8 mouse cellular contexts compared by ENCODE assay signal in genomic region chr6:97205439-97205885, GRCm38 (mm10). TPM values are rescaled to one million over a fixed set of nuclear protein-coding genes. Genes with fewer than 3 reads are reported as not detected.
DNase-seq lines count a peak whose midpoint lies in the region; ATAC-seq lines count a peak whose summit lies in the region.

TSS of gene Uba3 (minus strand) at chr6:97205647.

- WGBS in hindbrain, embryonic 15.5 days: under 1% methylated on average over 38 of the region's 38 CpGs

- H3K4me2 ChIP-seq in hindbrain, embryonic 15.5 days: peak within 1 kb of the TSS; percentile 59

- ATAC-seq in hindbrain, embryonic 15.5 days (ENCODE audit: low FRiP score, low read depth): peak; percentile 98

- H3K27ac ChIP-seq in hindbrain, embryonic 15.5 days (replicated peaks): peak within 1 kb of the TSS; percentile 92

- peak within 1 kb of the TSS; percentile 98 for H3K9ac ChIP-seq in hindbrain, embryonic 15.5 days

- peaks cover 13% of the 10 kb centered on the region for H3K4me1 ChIP-seq in hindbrain, embryonic 15.5 days (replicated peaks)

- H3K36me3 ChIP-seq in hindbrain, embryonic 15.5 days: no peaks in the 10 kb centered on the region

- no peaks in the 10 kb centered on the region for H3K9me3 ChIP-seq in hindbrain, embryonic 15.5 days

- DNase-seq in T-cell, adult 2 months (ENCODE audit: low spot score): peak; percentile 98
- peak; percentile 99 to 100 for DNase-seq in cerebellum, postnatal 36 days
- peak; percentile 98 for DNase-seq in frontal cortex, postnatal 36 days (ENCODE audit: low spot score in 2 of 2)
- peak; percentile 96 for DNase-seq in left cerebral cortex, adult 11 months (ENCODE audit: low spot score)
- DNase-seq in lung, postnatal 4 days: peak; percentile 99 to 100
- DNase-seq in retina, postnatal 7 days (ENCODE audit: low read depth, low spot score): peak; percentile 100
- peak; percentile 91 for DNase-seq in urinary bladder, adult 2 months (ENCODE audit: low spot score)

- no peaks in the 10 kb centered on the region for H3K27me3 ChIP-seq in hindbrain, embryonic 15.5 days

- H3K4me3 ChIP-seq in hindbrain, embryonic 15.5 days: peak within 1 kb of the TSS; percentile 98

RNA-seq across cellular contexts. Expression of gene Uba3, which starts in this region (rescaled TPM):
- 84.0 and 84.3 TPM in 2 replicates for polyA plus RNA-seq in hindbrain, embryonic 15.5 days (2015; fragmentation: Nextera tagmentation; extraction: Ambion mirVana)
- polyA plus RNA-seq in urinary bladder, adult 2 months (2012; rRNA removed): 41.8 and 52.7 TPM in 2 replicates

Comparison
In these comparisons a context has a peak if more than half of its experiments do, and no peak if none do; other contexts are left out.
1. Peak in every context shown above with its lines: DNase-seq, ATAC-seq, H3K4me3 ChIP-seq and H3K27ac ChIP-seq.